Mouse (Mus musculus) G1E-ER4 (cell line): Measurements from ENCODE around the gene Eef1akmt3. TPM values are rescaled to one million over a fixed set of nuclear protein-coding genes. Genes with fewer than 3 reads are reported as not detected.

Experiments used
- GATA1 ChIP-seq: IDR thresholded peaks from one replicate; pipeline ENCODE4 v1.8.0; 2012; ENCODE audit warnings: low read length, inconsistent platforms
- polyA plus RNA-seq: library from polyadenylated mRNA; stranded (reverse); fragments of >175 nt; gene quantifications from 2 replicates; pipeline ENCODE4 v1.2.3, GENCODE M21; 2012

Eef1akmt3 gene
- polyA plus RNA-seq, 1 experiment = 0.09 TPM

DNA sequence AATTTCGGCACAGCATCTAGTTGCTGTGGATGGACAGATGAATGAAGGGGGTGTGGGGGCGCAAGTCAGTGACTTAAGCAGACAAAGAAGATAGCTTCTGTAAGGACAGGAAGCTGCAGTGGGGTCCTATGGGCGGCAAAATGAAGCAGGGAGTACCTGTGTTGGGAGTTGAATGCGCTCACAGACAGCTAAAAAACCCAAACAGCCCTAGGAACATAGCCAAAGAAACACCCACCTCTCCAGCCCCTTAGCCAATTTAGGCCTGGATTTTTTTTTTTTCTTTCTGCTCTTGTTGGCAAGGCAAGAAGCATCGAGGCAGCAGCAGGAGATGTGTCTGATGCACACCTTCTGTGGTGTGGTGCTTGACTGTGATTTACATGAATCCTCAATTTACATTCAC, 19.8 kb upstream of the Eef1akmt3 start:
- TF ChIP-seq GATA1 = no peak

DNA sequence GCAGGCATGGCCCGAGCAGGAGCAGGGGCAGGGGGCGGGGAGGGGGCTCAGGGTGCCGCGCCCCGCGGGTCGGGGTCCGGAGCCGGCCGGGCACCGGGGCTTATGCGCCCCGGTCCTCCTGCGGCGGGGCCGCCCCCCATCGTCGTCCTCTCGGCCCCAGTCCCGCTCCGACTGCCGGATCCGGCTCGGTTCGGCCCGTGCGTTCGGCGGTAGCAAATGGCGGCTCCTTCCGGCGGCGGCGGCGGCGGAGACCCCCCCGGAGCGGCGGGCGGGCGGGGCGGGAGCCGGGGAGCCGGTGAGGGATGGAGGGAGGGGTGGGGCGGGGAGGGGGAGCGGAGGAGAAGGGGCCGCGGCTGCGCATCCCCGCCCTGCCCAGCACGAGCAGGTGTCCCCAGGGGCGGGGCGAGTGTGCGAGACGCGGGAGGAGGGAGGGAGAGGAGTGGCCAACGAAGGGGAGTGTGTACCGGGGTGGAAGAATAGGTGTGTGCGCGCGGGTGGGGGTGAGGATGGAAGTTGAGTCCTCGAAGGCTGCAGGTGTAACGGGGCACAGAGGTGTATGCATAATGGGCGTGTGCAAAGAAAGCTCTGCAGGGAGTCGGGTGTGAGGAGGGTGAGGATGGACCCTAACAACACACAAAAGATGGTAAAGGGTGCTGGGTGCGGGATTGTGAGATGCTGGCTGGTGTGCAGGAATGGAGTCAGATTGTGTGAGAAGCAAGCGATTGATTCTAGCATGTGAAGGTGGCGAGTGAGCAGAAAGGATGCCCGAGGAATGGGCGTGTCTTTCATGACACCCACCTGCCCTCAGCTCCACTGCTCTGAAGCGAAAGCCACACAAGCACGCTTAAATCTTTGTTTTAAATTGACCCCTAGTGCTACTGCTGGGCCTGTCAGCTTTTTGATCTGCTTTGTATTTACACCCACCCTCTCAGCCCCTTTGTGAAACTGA, 18.9 kb upstream of the Eef1akmt3 start, which contains the start of gene March9:
Gene March9, minus strand, starts transcription at position 217 of the 949 bp plus-strand sequence.
- no peak for TF ChIP-seq GATA1

DNA sequence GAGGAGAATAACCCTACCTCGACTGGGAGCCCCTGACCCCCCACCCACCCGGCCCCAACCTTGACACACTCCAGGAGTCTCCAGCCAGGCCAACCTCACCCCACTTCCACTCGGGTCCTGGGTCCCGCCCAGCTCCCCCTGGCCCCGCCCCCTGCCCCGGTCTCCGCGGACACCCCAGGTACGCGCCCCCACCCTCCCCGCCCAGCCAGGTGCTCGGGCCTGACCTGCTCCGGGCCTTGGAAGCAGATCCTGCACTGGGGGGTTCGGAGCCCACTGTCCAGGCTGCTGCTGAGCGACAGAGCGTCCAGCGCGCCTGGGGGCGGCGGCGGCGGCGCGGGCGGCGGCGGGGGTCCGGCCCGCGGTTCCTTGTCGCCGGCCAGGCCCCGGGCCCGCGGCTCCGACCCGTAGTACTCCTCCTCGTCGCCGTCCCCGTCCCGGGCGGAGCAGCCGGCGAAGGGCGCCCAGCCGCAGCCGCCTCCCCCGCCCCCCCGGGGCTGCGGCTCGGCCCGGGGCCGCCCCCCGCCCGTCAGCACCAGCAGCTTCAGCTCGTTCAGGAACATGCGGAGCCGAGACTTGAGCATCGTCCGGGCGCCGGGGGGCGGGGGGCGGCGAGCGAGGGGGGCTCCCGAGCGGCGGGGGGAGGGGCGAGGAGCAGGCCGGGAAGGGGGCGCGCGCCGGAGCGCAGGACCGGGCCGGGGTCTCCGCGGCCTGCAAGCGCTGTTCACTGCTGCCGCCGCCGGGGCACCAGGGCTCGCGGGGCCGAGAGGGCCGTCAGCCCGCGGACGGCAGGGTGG, 18.1 kb upstream of the Eef1akmt3 start:
- no peak for TF ChIP-seq GATA1

DNA sequence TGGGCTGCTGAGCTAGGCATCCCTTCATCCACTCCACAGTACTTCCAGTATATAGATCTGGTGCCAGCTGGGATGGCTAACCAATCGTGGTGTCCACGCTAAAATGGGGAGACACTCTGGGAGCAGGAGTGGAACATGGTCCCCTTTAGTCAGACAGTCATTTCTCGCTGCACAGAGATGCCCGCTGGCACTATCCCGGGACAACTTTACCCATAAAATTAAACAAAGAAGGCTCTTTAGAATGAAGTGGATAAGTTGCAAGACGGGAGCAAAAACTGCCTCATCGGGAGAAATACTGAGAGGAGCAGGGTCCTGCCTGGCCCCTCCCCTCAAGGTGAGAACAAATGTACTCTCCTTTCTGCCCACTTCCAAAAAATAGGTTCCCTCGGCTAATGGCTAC, 17.4 kb upstream of the Eef1akmt3 start:
- no peak for TF ChIP-seq GATA1

DNA sequence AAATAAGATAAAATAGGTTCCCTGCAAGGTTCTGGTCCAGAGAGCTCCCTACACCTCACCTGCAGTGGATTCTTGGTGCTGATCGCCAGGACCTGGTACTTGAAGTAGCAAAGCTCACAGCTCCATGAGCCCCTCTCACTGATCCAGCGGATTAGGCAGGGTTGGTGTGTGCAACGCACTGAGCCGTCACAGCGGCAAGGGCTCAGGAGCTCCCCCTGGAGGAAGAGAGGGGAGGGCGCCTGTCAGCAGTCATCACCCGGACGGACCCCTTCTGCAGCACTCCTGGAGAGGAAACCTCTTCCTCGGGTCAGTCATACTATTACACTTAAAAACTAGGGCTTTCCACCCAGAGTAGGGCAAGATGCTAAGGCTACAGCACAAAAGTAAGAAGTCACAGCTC, 16.8 kb upstream of the Eef1akmt3 start:
- no peak for TF ChIP-seq GATA1

DNA sequence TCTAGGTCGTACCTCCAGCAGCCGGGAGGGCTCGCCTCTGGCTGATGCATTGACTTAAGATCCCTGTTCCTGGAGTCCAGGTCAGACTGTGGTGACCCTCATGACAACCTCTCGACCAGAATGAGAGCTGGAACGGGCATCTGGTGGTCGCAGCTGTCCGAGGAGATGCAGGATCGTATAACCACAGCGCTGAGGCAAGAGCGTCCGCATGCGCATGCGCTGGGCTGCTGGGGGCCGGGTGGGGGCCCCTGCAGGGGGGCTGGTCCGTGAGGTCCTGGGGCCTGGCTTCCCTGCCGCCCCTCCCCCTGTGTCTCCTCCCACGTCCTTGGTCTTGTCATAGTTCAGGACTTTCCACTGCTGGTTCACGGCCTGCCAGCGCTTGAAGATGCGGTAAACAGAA, 15.2 kb upstream of the Eef1akmt3 start:
- no peak for TF ChIP-seq GATA1

DNA sequence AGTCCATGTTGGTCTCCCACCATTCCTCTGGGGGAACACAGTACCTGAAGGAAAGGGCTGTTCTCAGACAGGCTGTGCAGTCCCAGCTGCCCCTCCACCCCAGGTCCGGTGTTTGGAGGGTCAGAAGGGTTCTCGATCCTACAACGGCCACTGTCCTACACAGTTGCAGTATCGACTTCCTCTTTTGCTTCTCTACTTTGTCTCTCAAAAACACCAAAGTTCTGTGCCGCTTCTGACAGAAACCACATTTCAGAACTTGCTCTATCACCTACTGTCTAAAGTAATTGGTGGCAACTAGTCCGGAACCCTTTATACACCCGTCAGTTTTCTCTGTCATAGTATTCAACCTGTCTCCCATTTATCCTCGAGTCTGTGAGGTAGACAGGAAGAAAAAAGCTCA, 14.1 kb upstream of the Eef1akmt3 start:
- TF ChIP-seq GATA1 = no peak

DNA sequence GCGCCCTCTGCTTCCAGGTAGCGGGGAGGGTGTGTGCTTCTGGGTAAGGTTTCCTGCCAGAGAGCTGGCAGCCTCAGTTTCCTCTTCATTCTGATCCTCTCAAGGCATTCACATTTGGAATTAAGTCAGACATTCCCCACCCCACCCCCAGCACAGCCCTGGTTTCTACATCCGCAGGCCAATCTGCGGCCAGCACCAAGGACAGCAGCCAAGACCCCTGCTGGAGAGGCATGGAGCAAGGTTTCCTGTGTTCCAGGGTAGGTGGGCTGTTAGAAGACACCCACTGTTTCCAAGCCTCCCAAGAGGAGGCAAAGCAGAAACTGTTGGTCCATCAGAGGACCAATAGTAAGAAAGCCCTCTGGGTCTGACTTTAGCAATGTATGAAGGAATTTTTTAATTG, 13.3 kb upstream of the Eef1akmt3 start:
- no peak for TF ChIP-seq GATA1

DNA sequence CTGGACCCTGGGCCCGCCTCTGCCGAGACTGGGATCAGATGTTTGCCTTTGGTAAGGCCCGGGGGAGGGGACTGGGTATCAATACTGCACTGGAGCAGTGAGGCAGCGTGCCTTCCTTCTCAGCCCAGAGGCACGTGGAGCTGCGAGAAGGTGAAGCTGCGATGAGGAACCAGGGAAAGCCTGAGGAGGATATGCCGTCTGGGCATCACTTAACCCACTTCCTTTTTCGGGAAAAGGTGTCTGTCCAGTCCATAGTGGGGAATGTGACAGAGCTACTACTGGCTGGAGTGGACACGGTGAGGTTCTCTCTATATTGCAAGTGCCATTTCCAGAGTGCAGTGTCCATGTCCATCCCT, 8.8 kb upstream of the Eef1akmt3 start:
- no peak for TF ChIP-seq GATA1

DNA sequence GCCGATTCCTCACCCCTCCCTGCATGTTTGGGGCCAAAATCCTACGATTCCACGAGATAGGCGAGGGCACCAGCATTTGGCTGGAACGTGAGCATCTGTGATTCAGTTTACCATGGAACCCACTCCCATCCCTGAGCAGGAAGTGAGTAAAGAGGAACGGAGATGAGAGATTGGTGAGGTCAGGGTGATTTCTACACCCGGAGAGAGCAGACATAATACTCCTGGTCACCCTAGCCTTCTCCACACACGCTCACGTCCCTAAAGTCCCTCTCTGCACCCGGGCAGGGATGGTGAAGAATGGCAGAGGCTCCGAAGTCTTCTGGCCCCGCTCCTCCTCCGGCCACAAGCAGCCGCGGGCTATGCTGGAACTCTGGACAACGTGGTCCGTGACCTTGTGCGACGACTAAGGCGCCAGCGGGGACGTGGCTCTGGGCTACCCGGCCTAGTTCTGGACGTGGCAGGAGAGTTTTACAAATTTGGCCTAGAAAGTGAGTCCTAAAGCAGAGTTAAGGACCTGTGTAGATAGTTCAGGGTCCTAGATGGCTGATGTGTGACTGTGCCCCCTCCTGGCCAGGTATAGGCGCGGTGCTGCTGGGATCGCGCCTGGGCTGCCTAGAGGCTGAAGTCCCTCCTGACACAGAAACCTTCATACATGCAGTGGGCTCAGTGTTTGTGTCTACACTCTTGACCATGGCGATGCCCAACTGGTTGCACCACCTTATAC, 8.2 kb upstream of the Eef1akmt3 start:
- TF ChIP-seq GATA1 = no peak

DNA sequence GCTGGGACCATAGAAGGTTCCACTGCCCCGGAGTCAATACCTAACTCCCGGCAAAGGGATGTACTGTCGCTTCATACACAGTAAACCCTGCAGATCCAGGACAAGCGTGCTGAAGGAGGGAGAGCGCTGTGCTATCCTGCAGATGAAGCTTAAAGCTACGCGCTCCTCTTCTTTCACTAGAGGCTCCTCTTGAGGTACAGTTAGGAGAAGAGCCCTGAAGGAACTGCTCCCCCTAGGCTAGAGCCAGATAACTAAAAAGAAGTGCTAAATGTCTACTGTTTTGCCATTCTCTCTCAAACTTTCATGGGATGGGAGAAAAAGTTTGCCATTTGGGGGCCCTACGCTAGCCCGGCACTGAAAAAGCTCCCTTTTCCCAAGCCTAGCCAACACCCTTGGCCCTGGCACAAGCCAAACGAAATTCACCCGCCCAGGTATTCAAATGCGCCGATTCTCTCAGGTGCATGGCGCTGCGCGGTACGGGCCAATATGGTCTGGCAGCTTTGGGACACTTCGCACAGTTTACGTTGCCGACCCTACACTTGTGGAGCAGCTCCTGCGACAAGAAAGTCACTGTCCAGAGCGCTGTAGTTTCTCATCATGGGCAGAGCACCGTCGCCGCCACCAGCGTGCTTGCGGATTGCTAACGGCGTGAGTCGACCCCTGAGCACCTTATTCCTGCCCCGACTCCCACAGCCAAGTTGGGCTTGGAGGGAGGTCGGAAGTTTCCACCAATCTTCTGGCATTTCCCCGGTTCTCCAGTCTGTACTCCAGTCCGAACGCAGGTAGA, 7.5 kb upstream of the Eef1akmt3 start:
- TF ChIP-seq GATA1 = no peak

DNA sequence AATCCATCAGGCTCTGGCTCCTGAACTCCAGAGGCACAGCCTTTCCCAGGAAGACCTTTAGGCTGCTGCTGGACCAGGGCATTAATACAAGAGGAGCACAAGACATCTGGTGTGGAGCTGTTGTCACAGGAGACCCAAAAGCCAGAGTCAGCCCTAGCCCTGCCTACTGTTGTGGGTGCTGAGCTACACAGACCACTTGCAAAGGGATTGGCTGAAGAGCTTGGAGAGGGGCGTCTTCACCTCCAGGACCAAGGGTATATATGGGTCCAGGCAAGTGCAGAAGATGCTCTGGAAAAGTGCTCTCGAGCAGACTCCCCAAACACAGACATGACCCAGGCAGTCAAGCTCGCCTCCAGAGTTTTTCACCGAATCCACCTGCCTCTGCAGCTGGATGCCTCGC, 6.6 kb upstream of the Eef1akmt3 start, which contains the start of gene Cyp27b1:
Gene Cyp27b1, plus strand, starts transcription at position 297 of the 400 bp plus-strand sequence.
- no peak for TF ChIP-seq GATA1

DNA sequence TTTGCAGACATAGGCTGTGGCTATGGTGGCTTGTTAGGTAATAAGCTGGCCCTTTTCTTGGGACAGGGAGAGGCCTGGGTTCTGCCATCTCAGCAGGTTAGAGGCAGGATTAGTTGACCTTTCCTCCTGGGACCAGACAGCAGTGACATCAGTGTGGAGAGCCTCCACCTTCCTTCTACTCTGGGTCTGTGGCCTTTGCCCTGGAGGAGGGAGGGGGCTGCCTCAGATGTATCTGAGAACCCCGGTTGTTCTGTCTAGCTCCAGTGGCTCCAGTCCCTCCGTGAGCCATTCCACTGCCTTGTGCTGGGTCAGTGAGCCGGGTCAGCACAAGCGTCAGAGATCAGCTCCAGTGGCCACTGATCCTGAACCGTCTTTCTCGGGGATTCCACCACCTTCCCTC, 1.9 kb upstream of the Eef1akmt3 start:
- TF ChIP-seq GATA1 = no peak

DNA sequence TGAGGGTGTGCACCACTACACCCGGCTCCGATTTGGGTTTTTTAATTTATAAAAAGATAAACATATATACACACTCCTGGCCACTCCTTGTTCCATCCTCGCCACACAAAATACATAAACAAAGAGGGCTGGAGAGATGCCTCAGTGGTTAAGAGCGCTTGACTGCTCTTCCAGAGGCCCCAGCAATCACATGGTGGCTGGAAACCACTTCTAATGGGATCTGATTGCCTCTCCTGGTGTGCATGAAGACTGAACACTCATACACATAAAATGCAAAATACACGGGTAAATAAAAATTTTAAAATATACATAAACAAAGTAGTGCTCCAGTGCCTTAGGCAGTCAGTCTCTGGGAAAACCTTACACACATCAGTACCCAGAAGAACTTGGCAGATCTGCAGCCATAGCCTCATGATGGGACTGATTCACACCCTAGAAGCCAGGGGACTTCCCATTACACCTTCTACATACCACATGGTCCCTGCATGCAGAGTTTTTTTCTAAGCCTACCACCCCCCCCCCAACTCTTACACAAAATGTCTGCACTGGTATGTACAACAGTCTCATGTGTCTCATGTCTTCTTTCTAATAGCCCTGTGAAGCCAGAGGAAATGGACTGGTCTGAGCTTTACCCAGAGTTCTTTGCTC, 1.3 kb upstream of the Eef1akmt3 start:
- TF ChIP-seq GATA1 = no peak
